Mouse (Mus musculus) c-Kit-negative CD71-positive TER-119-positive erythroid progenitor cells, embryonic 14.5 days (primary cell): ENCODE measurements at regions not wholly inside any gene's neighbourhood (a gene's known extent, or its start where the extent isn't known, plus 50 kb on each side); places are given as distances from the start of the nearest gene placed in this dataset.

ENCODE experiments used
- DNase-seq: peaks from one replicate; pipeline ENCODE4 v3.0.0-alpha.2; 2013; ENCODE audit warnings: low read depth, low spot score

- no peak for DNase-seq
These were observed 113.9 kb downstream of the Gm10131 start for GRCm38 (mm10) chr8:33997676-33998075.

GRCm38 (mm10) chr8:33992946-33993345 is 118.6 kb downstream of the Gm10131 start:
- no peak for DNase-seq

GRCm38 (mm10) chr8:33991917-33992875 is 119.3 kb downstream of the Gm10131 start:
- no peak for DNase-seq

GRCm38 (mm10) chr8:33991165-33991916 is 120.2 kb downstream of the Gm10131 start:
- DNase-seq, result no peak

GRCm38 (mm10) chr8:33990039-33990438 is 121.5 kb downstream of the Gm10131 start:
- no peak for DNase-seq

DNA sequence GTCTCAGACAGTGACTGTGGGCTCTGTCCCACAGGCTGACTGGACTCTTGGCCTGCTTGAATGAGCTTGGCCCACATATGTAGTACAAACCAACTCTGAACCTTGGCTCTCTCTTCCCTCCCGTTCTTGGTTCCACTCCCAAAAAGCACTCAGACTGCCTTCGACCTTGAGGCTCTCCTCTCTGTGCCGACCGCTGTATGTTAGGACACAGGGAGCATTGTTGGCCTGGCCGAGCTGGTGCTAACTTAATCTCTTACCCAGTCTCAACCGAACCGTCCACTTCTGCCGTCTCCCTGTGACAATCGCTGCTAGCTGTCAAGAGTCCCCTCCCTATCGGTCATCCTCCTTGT is 123.8 kb downstream of the Gm10131 start:
- no peak for DNase-seq

GRCm38 (mm10) chr8:33987091-33987754 is 124.3 kb downstream of the Gm10131 start:
- DNase-seq, result no peak

DNA sequence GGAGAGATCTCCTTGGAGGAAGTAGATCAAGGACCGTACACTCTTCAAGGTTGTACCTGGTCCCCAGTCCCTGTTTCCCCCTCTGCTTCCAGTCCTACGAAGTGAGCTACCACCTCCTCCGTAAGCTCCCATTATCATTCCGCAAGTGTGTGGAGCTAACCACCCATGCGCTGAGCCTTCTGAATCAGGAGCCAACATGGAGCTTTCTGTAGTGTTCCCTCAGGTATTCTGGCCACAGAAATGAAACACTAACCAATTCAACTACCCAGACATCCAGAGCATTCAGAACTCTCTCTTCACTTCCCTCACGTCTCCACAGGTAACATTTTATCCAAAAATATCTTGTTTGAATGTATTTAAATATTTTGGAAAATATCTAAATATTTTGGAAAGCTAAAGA is 124.9 kb downstream of the Gm10131 start:
- no peak for DNase-seq

GRCm38 (mm10) chr8:33985430-33985977 is 126.0 kb downstream of the Gm10131 start:
- no peak for DNase-seq

GRCm38 (mm10) chr8:33981629-33982028 is 129.9 kb downstream of the Gm10131 start:
- peak; percentile 20 for DNase-seq

DNA sequence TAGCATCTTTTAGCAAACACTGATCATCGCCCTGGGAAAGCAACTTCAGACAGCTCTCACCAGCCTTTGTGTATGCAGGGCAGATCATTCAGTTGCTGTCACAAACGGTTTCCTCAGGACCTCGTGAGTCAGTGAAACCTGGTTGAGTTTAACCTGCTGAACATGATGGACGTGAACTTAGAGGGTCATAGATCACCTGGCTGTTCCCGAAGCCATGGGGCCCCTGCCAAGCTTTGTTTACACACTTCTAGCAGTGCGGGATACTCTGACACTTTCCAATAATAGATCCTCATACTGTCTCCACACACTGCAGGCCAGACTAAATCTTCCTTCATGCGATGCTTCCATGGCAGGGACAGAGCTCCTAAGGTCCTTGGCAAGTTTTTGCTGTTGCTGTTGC is 130.5 kb downstream of the Gm10131 start:
- DNase-seq, result no peak
